Mouse (Mus musculus): Measurements from ENCODE around the gene Rora. TPM values are rescaled to one million over a fixed set of nuclear protein-coding genes. Genes with fewer than 3 reads are reported as not detected.

Gene Rora
- polyA plus RNA-seq, 1 experiment: 0.85 TPM

DNA sequence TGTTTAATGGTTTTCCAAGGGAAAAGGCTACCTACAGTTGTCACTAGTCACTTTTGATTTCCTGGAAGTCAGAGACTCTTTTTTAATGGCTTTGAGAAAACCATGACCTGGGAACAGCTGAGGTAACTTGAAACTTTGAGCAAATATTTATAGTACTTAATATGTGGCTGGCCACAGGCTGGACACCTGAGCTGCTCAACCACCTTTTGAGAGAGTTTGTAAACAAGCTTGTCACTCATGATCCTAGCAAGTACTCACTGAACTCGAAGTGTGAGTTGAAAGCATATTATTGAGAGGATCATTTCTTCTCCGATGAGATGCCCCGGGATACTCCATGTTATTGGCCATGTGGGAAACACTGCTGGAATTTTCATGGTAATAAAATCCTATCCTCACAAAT, 353.1 kb downstream of the Rora start:
- TF ChIP-seq POLR2A (IDR thresholded peaks at IDR 0.05; ENCODE audit: borderline replicate concordance, control insufficient read depth, low read depth, low read length): no peak
- no peak for TF ChIP-seq CTCF (IDR thresholded peaks at IDR 0.05; ENCODE audit: control insufficient read depth, insufficient read depth, low read length)
- no peak overlapping the region for H3K4me3 ChIP-seq (replicated peaks; ENCODE audit: control insufficient read depth, low read depth, low read length)
- no peak overlapping the region for H3K27ac ChIP-seq (ENCODE audit: control insufficient read depth, insufficient read depth, low read depth, low read length, poor library complexity)
- WGBS: 83% methylated on average over 3 of the region's 3 CpGs
- H3K4me1 ChIP-seq (ENCODE audit: control insufficient read depth, insufficient read depth, low read length): no peaks in the 10 kb centered on the region

DNA sequence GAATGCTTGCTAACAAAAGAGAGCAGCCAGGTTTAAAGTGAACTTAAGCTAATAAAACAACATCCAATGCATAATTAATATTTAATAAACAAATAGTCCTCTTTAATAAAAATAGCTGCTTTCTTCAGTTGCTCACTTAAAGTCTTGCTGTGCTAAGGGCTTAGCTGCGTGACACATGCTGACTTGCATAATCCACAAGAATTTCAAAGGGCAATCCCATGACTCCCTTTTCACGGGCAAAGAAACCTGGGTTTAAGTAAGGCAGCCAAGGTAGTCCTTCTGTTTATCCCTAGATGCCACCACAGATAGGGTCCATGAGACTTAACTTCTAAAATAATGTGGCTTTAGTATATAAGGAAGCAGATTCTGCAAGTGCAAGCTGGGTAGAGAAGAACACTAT, 355.1 kb downstream of the Rora start:
- no peak overlapping the region for H3K4me3 ChIP-seq (replicated peaks; ENCODE audit: control insufficient read depth, low read depth, low read length)
- 73% methylated on average over 2 of the region's 2 CpGs for WGBS
- H3K27ac ChIP-seq (ENCODE audit: control insufficient read depth, insufficient read depth, low read depth, low read length, poor library complexity): no peak overlapping the region
- TF ChIP-seq CTCF (IDR thresholded peaks at IDR 0.05; ENCODE audit: control insufficient read depth, insufficient read depth, low read length): no peak
- TF ChIP-seq POLR2A (IDR thresholded peaks at IDR 0.05; ENCODE audit: borderline replicate concordance, control insufficient read depth, low read depth, low read length): no peak
- no peaks in the 10 kb centered on the region for H3K4me1 ChIP-seq (ENCODE audit: control insufficient read depth, insufficient read depth, low read length)

DNA sequence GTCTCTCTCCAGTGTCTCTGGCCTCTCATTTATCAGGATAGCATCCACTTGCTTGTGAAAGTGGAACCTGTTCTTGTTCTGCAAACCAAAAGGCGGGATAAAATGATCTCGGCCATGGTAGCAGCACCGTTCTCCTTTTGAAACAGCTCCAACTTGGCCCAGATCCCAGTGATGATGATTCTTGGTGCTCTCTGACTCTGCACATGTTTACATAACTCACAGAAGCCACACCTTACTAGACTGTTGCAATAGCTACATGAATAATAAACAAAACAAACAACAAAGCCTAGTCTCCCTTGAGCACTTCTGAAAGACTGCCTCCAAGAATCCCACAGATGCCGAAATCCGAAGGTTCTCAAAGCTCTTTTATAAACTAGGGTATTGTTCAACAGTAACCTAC, 357.3 kb downstream of the Rora start:
- TF ChIP-seq POLR2A (IDR thresholded peaks at IDR 0.05; ENCODE audit: borderline replicate concordance, control insufficient read depth, low read depth, low read length): no peak
- no peak for TF ChIP-seq CTCF (IDR thresholded peaks at IDR 0.05; ENCODE audit: control insufficient read depth, insufficient read depth, low read length)
- H3K4me3 ChIP-seq (replicated peaks; ENCODE audit: control insufficient read depth, low read depth, low read length): no peak overlapping the region
- H3K4me1 ChIP-seq (ENCODE audit: control insufficient read depth, insufficient read depth, low read length): no peaks in the 10 kb centered on the region
- H3K27ac ChIP-seq (ENCODE audit: control insufficient read depth, insufficient read depth, low read depth, low read length, poor library complexity): no peak overlapping the region
- WGBS: 64% methylated on average over 5 of the region's 5 CpGs

DNA sequence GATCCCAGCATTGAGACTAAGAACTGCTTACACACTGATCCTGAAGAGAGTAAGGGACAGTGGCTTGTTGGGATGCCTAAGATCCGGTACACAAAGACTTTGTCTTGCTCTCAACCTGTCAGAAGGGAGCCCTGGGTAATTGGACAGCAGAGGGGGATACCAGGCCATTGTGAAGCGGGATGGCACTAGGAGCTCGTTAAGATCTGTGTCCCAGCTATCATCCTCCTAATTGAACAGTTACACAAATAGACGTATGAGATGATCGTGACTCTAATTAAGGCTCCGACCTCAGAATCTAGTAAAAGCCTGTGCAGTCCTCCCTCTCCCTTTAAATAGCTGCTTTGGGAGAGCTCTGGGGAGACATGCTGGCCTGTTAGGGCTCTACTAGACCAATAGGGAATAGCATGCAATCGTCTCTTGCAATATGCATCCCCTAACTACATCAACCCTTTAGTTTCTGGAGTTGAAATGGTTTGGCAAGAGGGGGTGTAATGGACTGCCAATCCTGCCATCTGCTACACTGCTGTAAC, 359.7 kb downstream of the Rora start:
- H3K27ac ChIP-seq (ENCODE audit: control insufficient read depth, insufficient read depth, low read depth, low read length, poor library complexity): no peak overlapping the region
- TF ChIP-seq POLR2A (IDR thresholded peaks at IDR 0.05; ENCODE audit: borderline replicate concordance, control insufficient read depth, low read depth, low read length) (no peak), CTCF (IDR thresholded peaks at IDR 0.05; ENCODE audit: control insufficient read depth, insufficient read depth, low read length) (no peak)
- no peaks in the 10 kb centered on the region for H3K4me1 ChIP-seq (ENCODE audit: control insufficient read depth, insufficient read depth, low read length)
- WGBS: 78% methylated on average over 7 of the region's 7 CpGs
- no peak overlapping the region for H3K4me3 ChIP-seq (replicated peaks; ENCODE audit: control insufficient read depth, low read depth, low read length)

DNA sequence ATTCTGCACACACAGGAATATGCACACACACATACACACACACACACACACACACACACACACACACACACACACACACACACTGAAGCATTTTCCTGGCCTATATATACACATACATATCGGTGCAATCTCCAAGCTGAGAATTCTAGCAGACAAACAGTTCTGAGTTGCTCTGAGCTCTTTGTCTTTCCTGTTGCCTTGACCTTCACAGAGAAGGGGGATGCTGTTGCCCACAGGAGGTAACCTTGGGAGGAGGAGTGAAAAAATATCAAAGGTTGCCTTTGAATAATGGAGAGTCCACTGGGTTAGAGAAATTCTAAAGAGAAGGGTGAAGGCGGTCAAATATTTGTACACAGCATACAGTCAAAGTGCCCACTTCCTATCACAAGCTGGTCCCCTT, 360.6 kb downstream of the Rora start:
- Histone ChIP-seq H3K4me1 (ENCODE audit: control insufficient read depth, insufficient read depth, low read length) (no peaks in the 10 kb centered on the region), H3K4me3 (replicated peaks; ENCODE audit: control insufficient read depth, low read depth, low read length) (no peak overlapping the region), H3K27ac (ENCODE audit: control insufficient read depth, insufficient read depth, low read depth, low read length, poor library complexity) (no peak overlapping the region)
- no peak for TF ChIP-seq POLR2A (IDR thresholded peaks at IDR 0.05; ENCODE audit: borderline replicate concordance, control insufficient read depth, low read depth, low read length)
- TF ChIP-seq CTCF (IDR thresholded peaks at IDR 0.05; ENCODE audit: control insufficient read depth, insufficient read depth, low read length): no peak
- 85% methylated on average over 2 of the region's 2 CpGs for WGBS

DNA sequence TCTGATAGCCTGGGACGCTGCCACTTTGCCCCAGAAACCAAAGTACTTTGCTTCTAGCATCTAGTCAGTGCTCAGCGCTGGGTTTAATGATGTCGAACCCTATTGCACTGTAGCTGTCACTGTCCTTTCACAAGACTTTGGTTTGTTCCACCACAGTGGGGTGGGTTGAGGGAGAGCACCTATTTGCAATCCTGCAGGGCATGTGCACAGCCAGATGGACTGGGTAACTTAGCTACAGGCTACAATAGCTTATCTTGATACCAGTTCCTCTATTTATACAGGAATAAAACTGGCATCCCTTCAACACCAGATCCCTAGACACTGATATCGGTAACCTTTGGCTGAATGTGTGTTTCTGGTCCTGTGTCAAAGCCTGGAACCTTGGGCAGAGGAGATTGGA, 366.8 kb downstream of the Rora start:
- 80% methylated on average over 4 of the region's 4 CpGs for WGBS
- no peaks in the 10 kb centered on the region for H3K4me1 ChIP-seq (ENCODE audit: control insufficient read depth, insufficient read depth, low read length)
- no peak for TF ChIP-seq POLR2A (IDR thresholded peaks at IDR 0.05; ENCODE audit: borderline replicate concordance, control insufficient read depth, low read depth, low read length)
- no peak for TF ChIP-seq CTCF (IDR thresholded peaks at IDR 0.05; ENCODE audit: control insufficient read depth, insufficient read depth, low read length)
- H3K27ac ChIP-seq (ENCODE audit: control insufficient read depth, insufficient read depth, low read depth, low read length, poor library complexity): no peak overlapping the region
- H3K4me3 ChIP-seq (replicated peaks; ENCODE audit: control insufficient read depth, low read depth, low read length): no peak overlapping the region

DNA sequence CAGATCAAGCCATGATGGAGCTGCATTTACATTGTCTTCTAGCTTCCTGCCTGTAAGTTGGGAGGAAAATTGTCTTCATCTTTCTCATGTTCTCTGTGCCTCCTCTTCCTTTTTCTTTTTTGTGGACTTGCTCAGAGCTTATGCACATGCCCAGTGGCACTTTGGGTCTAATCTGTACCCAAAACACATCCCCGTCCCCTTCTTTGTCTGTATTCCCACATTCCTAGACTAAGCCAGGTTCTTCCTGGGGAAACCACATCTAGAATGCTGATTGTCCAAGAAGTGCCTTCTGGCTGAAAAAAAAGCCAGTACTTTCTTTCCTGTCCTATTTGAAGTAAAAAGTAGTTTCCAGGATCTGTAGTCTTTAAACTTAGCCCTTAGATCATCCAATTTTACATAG, 367.9 kb downstream of the Rora start:
- TF ChIP-seq POLR2A (IDR thresholded peaks at IDR 0.05; ENCODE audit: borderline replicate concordance, control insufficient read depth, low read depth, low read length) (no peak), CTCF (IDR thresholded peaks at IDR 0.05; ENCODE audit: control insufficient read depth, insufficient read depth, low read length) (no peak)
- no peak overlapping the region for H3K4me3 ChIP-seq (replicated peaks; ENCODE audit: control insufficient read depth, low read depth, low read length)
- H3K4me1 ChIP-seq (ENCODE audit: control insufficient read depth, insufficient read depth, low read length): no peaks in the 10 kb centered on the region
- 97% methylated on average over 1 of the region's 1 CpGs for WGBS
- no peak overlapping the region for H3K27ac ChIP-seq (ENCODE audit: control insufficient read depth, insufficient read depth, low read depth, low read length, poor library complexity)

DNA sequence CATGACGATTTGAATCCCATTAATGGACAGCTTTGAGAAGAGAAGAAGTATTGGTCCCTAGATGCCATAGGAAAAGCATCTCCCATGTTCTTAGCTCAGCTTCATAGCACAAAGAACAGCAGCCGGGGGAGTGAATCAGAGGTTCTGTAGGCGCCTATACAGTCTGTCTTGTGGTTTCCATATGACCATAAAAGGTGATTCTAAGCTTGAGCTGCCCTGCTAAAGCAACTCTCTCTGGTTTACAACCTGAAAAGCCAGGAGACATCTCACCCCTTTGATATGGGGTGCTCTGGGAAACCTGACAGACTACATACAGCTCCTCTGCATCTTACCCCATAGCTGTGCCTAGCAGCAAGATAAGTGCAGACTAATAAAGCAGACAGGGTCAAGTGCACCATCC, 369.7 kb downstream of the Rora start:
- TF ChIP-seq POLR2A (IDR thresholded peaks at IDR 0.05; ENCODE audit: borderline replicate concordance, control insufficient read depth, low read depth, low read length): no peak
- no peak for TF ChIP-seq CTCF (IDR thresholded peaks at IDR 0.05; ENCODE audit: control insufficient read depth, insufficient read depth, low read length)

DNA sequence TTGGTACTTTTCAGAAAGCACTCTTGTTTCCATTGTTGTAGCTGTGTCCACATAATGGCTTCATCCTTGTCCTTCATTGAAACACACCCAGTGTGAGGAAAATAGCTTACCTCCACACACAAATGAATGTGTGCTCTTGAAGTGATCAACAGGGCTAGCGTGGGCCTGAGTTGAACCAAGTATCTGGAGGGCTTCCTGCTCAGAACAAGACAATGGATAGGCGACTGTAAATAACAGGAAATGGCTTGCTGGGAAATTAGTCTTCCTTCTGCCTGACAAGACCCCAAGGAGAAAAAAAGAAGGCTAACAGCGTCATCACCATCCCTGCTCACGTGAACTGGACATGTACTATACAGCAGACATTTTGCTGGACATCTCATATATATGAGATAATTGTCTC, 374.6 kb downstream of the Rora start:
- TF ChIP-seq POLR2A (IDR thresholded peaks at IDR 0.05; ENCODE audit: borderline replicate concordance, control insufficient read depth, low read depth, low read length) (no peak), CTCF (IDR thresholded peaks at IDR 0.05; ENCODE audit: control insufficient read depth, insufficient read depth, low read length) (no peak)
- Histone ChIP-seq H3K4me3 (replicated peaks; ENCODE audit: control insufficient read depth, low read depth, low read length) (no peak overlapping the region), H3K4me1 (ENCODE audit: control insufficient read depth, insufficient read depth, low read length) (no peaks in the 10 kb centered on the region), H3K27ac (ENCODE audit: control insufficient read depth, insufficient read depth, low read depth, low read length, poor library complexity) (no peak overlapping the region)
- 68% methylated on average over 4 of the region's 4 CpGs for WGBS

More for the DNA sequence above, 369.7 kb downstream of the Rora start:
- 54% methylated on average over 3 of the region's 3 CpGs for WGBS
- Histone ChIP-seq H3K27ac (ENCODE audit: control insufficient read depth, insufficient read depth, low read depth, low read length, poor library complexity) (no peak overlapping the region), H3K4me3 (replicated peaks; ENCODE audit: control insufficient read depth, low read depth, low read length) (no peak overlapping the region), H3K4me1 (ENCODE audit: control insufficient read depth, insufficient read depth, low read length) (no peaks in the 10 kb centered on the region)
